Mouse (Mus musculus) brain, embryonic 14.5 days (tissue): ENCODE results near the gene Ccl2. TPM values are rescaled to one million over a fixed set of nuclear protein-coding genes. Genes with fewer than 3 reads are reported as not detected.

Experiments
- DNase-seq: peaks from one replicate; pipeline ENCODE4 v3.0.0-alpha.2; 2011; ENCODE audit warnings: low read depth
- CTCF ChIP-seq: fragments of 200-500 bp; IDR thresholded peaks from 2 replicates; pipeline ENCODE4 v1.5.1; 2012; ENCODE audit warnings: inconsistent platforms, mild to moderate bottlenecking, moderate library complexity, borderline replicate concordance; ENCODE audit not compliant: insufficient read depth, insufficient read length; ENCODE audit errors: extremely low read depth
- POLR2A ChIP-seq: fragments of 200-500 bp; IDR thresholded peaks from 2 replicates; pipeline ENCODE4 v1.6.1; 2012; ENCODE audit warnings: mild to moderate bottlenecking, inconsistent platforms, borderline replicate concordance; ENCODE audit not compliant: poor library complexity, insufficient read depth, insufficient read length, severe bottlenecking; ENCODE audit errors: extremely low read depth
- polyA plus RNA-seq: library from polyadenylated mRNA; depleted of rRNA; stranded (reverse); fragments of >200 nt; gene quantifications from 2 replicates; pipeline ENCODE4 v1.2.3, GENCODE M21; 2012

Gene Ccl2
- polyA plus RNA-seq, 1 experiment = 0.72 TPM

DNA sequence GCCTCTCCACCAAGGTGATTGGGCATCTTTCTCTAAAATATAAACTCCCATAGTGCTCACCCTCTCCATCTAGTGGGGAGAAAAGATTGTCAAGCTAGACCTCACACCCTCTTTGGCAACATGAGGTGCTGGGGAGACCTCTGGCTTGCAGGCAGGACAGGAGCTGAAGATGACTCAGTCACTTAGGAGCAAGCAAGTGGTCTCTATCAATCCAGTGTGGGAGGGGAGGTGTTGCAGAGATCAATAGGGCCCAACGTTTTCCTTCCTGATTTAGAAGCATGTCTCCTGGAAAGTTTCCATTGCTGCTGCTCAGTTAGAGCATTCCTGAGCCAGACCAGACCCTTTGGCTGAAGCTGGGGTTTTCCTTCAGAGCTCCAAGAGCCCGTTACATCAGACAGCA, 3.2 kb downstream of the Ccl2 start, which contains the start of gene Gm17268:
Gene Gm17268, minus strand, starts transcription at position 28 of the 400 bp plus-strand sequence.
- DNase-seq = no peak
- no peak for TF ChIP-seq CTCF
- TF ChIP-seq POLR2A = no peak

GRCm38 (mm10) chr11:82039132-82039660, 3.8 kb downstream of the Ccl2 start:
- no peak for TF ChIP-seq CTCF
- no peak for TF ChIP-seq POLR2A
- no peak for DNase-seq

- TF ChIP-seq POLR2A (no peak), CTCF (no peak)
- DNase-seq = no peak
These were observed 6.3 kb downstream of the Ccl2 start for GRCm38 (mm10) chr11:82041671-82042080.

GRCm38 (mm10) chr11:82045471-82045870, 10.1 kb downstream of the Ccl2 start, which contains the start of gene Ccl7:
TSS of gene Ccl7 (plus strand) at chr11:82045712.
- TF ChIP-seq CTCF (no peak), POLR2A (no peak)
- DNase-seq = peak; percentile 51

DNA sequence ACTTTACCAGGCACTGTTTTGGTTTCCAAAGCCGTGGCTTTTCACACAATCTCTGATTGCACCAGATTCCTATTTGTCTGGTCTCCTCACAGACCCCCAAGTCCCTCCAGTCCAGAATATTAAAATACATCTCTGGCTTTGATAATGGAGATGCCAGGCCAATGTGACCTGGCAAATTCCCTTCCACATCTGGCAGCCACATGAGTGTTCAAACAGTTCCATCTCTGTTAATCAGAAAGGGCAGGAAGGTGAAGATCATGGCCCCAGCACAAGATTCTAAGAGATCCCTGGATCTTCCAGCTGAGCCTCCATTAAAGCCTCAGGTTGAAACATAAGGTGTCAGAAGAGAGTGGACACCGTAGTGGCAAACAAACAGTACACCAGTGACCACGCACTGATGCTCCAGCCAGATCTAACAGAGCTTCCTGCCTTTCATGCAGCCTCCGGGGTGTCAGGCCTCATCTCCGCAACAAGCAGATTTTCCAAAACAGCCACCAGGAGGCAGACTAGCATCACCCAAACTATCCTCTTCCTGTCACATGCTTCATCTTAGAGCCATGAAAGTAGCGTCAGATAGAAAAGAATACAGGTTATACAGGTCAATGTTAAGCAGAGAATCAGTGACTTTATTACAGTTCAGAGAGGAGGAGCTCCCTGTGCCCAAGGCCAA, 12.5 kb downstream of the Ccl2 start:
- no peak for TF ChIP-seq POLR2A
- TF ChIP-seq CTCF = peak; percentile 51; the same call in 1 of the 2 replicates
- peak; percentile 61 for DNase-seq

- TF ChIP-seq CTCF = no peak
- TF ChIP-seq POLR2A = no peak
- no peak for DNase-seq
These were observed 18.5 kb downstream of the Ccl2 start for GRCm38 (mm10) chr11:82053849-82054248.

- DNase-seq = no peak
- TF ChIP-seq CTCF (no peak), POLR2A (no peak)
These were observed 22.3 kb downstream of the Ccl2 start, which contains the start of gene Ccl11 for GRCm38 (mm10) chr11:82057646-82058045. TSS of gene Ccl11 (plus strand) at chr11:82057823.

GRCm38 (mm10) chr11:82062226-82062625, 26.9 kb downstream of the Ccl2 start:
- DNase-seq = no peak
- TF ChIP-seq POLR2A (no peak), CTCF (no peak)

- DNase-seq = no peak
- TF ChIP-seq POLR2A (no peak), CTCF (no peak)
These were observed 28.1 kb downstream of the Ccl2 start for GRCm38 (mm10) chr11:82063454-82063853.

DNA sequence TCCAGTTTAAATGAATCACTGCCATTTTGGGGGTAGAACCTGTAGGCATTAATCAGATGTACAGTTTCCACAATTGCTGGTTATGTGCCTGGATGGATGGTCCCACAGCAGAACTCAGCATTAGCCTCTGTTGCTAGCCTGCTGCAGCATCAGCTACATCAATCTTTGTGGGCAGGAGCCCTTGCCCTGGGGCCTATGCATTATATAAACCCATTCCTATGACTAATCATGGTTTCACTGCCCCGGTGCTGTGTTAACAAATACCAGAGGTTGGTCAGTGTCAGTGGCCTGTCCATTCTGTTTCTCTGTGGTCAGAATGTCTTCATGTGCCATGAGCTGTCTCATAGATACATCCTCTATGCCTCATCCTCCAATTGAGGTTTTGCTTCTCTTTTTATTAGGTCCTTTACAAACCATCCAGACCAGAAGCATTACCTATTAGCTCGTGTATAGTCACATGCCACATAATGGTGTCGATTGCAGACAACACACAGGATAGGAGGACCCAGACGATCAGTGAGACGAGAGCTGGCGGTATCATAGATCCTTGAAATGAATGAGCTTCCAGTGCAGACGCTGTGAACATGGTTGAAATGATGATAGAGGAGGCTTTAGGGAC, 31.7 kb downstream of the Ccl2 start:
- TF ChIP-seq POLR2A (no peak), CTCF (no peak)
- no peak for DNase-seq

GRCm38 (mm10) chr11:82071076-82071475, 35.7 kb downstream of the Ccl2 start:
- DNase-seq = no peak
- TF ChIP-seq CTCF (no peak), POLR2A (no peak)

DNA sequence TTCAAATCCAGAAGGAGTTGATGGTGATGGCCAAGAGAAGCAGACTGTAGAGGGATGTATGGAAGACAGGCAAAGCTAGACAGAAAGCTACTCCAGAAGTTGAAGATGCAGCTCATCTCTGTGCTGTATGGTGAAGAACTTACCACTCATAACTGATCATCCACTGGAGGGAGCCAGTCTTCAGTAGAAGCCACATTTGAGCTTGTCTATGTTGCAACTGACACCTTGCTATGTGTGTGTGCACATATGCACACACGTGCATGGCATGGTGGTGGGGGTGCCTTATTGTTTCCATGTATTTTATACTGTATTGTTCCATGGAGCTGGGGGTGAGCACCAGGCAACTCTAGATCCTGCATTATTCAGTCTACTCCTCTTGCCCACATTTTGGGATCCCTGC, 37.0 kb downstream of the Ccl2 start:
- DNase-seq = no peak
- TF ChIP-seq CTCF = no peak
- no peak for TF ChIP-seq POLR2A

DNA sequence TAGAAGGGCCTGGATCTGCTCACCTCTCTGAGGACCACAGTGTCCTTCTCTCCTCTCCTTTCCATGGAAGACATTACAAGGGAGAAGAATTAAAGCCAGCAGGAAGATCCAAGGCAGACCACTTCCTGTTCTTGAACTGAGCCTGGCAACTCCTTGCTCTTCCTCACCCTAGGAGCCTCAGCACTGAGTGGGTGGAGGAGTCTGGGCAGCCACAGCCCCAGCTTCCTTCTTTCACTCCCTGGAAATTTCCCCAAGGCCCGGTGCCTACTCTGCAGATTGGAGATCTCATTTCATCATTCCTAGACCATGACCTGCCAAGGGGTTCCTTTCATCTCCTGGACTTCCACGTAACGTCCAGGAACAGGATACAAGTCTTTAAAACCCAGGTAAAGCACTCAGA, 37.6 kb downstream of the Ccl2 start:
- no peak for TF ChIP-seq POLR2A
- no peak for DNase-seq

GRCm38 (mm10) chr11:82073686-82074085, 38.3 kb downstream of the Ccl2 start:
- no peak for DNase-seq

More at GRCm38 (mm10) chr11:82073686-82074085, 38.3 kb downstream of the Ccl2 start:
- TF ChIP-seq POLR2A (no peak), CTCF (no peak)
